Mouse (Mus musculus): Measurements from ENCODE around the gene Zc3h13.

GRCm38 (mm10) chr14:75256521-75256920 is 27.7 kb upstream of the Zc3h13 start:
- no peak for TF ChIP-seq GATA1 (IDR thresholded peaks at IDR 0.05; ENCODE audit: borderline replicate concordance, low read length)
- TF ChIP-seq FLI1 (IDR thresholded peaks at IDR 0.05; ENCODE audit: low read length) = no peak
